Mouse (Mus musculus) lung, postnatal 0 days (tissue): ENCODE data around the gene Phf23. TPM values are rescaled to one million over a fixed set of nuclear protein-coding genes. Genes with fewer than 3 reads are reported as not detected.

Source experiments
- ATAC-seq: fragments of 200-750 bp; cut with Nextera tagmentation; 2 replicates; pipeline ENCODE4 v1.8.0; 2017; ENCODE audit warnings: moderate library complexity
- DNase-seq: peaks from one replicate; pipeline ENCODE4 v3.0.0-alpha.2; 2016; ENCODE audit warnings: low spot score
- H3K27ac ChIP-seq: fragments of 300-500 bp; sonication (generic); 2 replicates; pipeline ENCODE4 v1.5.1; 2014; ENCODE audit warnings: antibody characterized with exemption, mild to moderate bottlenecking, low read length, mixed read lengths
- H3K27me3 ChIP-seq: fragments of 300-500 bp; sonication (generic); replicated peaks from 2 replicates; pipeline ENCODE4 v1.6.1; 2014; ENCODE audit warnings: low read length, mixed read lengths; ENCODE audit not compliant: insufficient read depth
- H3K36me3 ChIP-seq: fragments of 300-500 bp; sonication (generic); 2 replicates; pipeline ENCODE4 v1.6.1; 2014; ENCODE audit warnings: low read length, mixed read lengths; ENCODE audit not compliant: insufficient read depth
- H3K4me1 ChIP-seq: fragments of 300-500 bp; sonication (generic); 2 replicates; pipeline ENCODE4 v1.6.1; 2014; ENCODE audit warnings: antibody characterized with exemption, low read depth, low read length, mixed read lengths; ENCODE audit not compliant: insufficient read depth
- H3K4me2 ChIP-seq: fragments of 300-500 bp; sonication (generic); replicated peaks from 2 replicates; pipeline ENCODE4 v1.6.1; 2014; ENCODE audit warnings: low read depth, mild to moderate bottlenecking, low read length, moderate library complexity, mixed read lengths
- H3K4me3 ChIP-seq: fragments of 300-500 bp; sonication (generic); 2 replicates; pipeline ENCODE4 v1.5.1; 2014; ENCODE audit warnings: low read depth, low read length
- H3K9ac ChIP-seq: fragments of 300-500 bp; sonication (generic); replicated peaks from 2 replicates; pipeline ENCODE4 v1.6.1; 2014; ENCODE audit warnings: low read depth, mild to moderate bottlenecking
- H3K9me3 ChIP-seq: fragments of 300-500 bp; sonication (generic); 2 replicates; pipeline ENCODE4 v1.6.1; 2016; ENCODE audit warnings: low read length, mixed read lengths
- CTCF ChIP-seq: IDR thresholded peaks from 2 replicates; pipeline ENCODE4 v1.5.1; 2016; ENCODE audit warnings: antibody characterized with exemption, mild to moderate bottlenecking
- EP300 ChIP-seq: IDR thresholded peaks from 2 replicates; pipeline ENCODE4 v1.6.1; 2016; ENCODE audit warnings: antibody characterized with exemption, mild to moderate bottlenecking, control low read depth
- WGBS: fragments of 180-500 bp; shearing (Covaris S2); extraction: QIAGEN DNeasy Blood & Tissue Kit; methylation state at CpG from one replicate; pipeline ENCODE4 v1.1.7; 2014; 5-methylcytosine and 5-hydroxymethylcytosine counted together
- polyA plus RNA-seq: library from polyadenylated mRNA; unstranded; fragments of >200 nt; fragmentation: Nextera tagmentation; extraction: Ambion mirVana; gene quantifications from 2 replicates; pipeline ENCODE4 v1.2.1, GENCODE M21; 2015

Phf23 gene
- 57.5 and 61.3 TPM in 2 replicates for polyA plus RNA-seq

DNA sequence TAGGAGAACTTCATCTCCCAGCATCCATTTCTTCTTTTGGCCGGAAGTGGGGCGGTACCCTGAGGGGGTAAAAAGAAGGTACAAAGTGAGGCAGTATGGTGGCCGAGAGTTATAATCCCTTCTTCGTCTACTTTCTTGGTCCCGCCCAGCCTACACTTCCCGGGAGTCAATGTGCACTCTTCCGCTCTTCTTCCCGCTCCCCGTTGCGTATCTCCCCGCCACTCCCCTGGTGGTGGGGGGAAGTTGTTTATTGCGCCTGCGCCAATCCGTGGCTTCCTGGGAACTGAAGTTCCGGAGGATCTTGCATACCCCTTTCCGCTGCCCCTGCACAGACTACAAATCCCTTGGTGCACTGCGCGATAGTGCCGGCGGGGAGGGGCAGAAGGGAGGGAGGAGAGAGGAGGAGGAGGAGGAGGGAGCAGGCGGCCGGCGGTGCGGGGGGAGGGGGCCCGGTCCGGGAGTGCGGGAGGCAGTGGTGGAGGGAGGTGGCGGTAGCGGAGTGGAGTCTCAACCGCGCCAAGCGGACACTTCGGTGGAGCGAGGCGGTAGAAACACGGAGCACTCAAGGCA, at the start of gene Phf23:
Gene Phf23, plus strand, starts transcription at position 387 of the 570 bp plus-strand sequence.
- Histone ChIP-seq H3K9me3 (no peaks in the 10 kb centered on the region), H3K4me2 (peak within 1 kb of the TSS; percentile 68), H3K4me1 (peaks cover 12% of the 10 kb centered on the region; the same call in 1 of the 2 replicates), H3K9ac (peak within 1 kb of the TSS; percentile 93), H3K4me3 (peak within 1 kb of the TSS; percentile 87), H3K36me3 (peaks cover 23% of the 10 kb centered on the region; the same call in 1 of the 2 replicates), H3K27me3 (no peaks in the 10 kb centered on the region), H3K27ac (peak within 1 kb of the TSS; percentile 98)
- peak; percentile 100 for DNase-seq
- peak; percentile 68; the same call in 1 of the 2 replicates for TF ChIP-seq EP300
- peak; percentile 69 for TF ChIP-seq CTCF
- ATAC-seq = peak; percentile 74
- under 1% methylated on average over 36 of the region's 36 CpGs for WGBS

DNA sequence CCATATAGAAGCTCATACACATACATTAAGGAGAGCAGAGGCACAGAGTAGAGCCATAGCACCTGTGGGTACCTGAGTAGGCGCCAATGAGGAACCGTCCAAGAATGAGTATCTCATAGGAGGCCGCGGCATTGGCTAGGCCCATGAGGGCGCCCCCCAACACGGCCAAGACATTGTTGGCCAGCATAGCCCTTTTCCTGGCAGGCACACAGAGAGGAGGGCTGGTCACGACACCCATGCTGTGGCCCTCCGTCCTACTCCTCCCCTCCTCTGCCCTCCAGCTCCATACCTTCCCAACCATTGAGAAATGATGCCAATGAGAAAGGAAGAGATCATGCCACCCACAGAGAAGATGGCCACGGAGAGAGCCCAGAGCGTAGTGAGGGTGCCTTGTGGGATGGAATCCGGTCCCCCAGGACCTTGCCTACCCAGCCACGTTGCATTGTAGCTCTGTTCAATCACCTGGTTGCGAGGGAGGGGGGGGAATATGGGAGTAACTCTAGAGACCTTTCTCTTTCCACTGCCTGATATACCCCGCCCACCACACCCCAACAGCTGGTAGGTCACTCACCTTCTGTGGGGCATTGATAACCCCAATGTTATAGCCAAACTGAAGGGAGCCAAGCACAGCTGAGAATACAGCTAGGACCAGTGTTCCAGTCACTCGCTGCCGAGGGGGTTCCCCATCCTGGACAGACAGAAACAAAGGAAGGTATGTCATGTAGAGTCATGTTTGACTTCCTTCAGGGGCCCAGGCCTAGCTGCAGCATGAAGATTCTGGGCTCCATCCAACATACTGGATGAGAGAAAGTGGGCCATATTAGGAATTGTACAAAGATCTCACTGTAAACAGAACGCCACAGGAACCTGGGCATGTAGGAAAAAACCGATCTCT, 49.3 kb upstream of the Phf23 start:
- no peak for DNase-seq
- TF ChIP-seq EP300 (no peak), CTCF (no peak)
- no peak overlapping the region for H3K9ac ChIP-seq
- no peaks in the 10 kb centered on the region for H3K4me1 ChIP-seq
- no peaks in the 10 kb centered on the region for H3K27me3 ChIP-seq
- WGBS = 88% methylated on average over 18 of the region's 18 CpGs
- no peaks in the 10 kb centered on the region for H3K9me3 ChIP-seq
- no peak overlapping the region for H3K4me3 ChIP-seq
- no peaks in the 10 kb centered on the region for H3K36me3 ChIP-seq
- ATAC-seq = no peak
- H3K4me2 ChIP-seq = no peak overlapping the region
- H3K27ac ChIP-seq = no peak overlapping the region

DNA sequence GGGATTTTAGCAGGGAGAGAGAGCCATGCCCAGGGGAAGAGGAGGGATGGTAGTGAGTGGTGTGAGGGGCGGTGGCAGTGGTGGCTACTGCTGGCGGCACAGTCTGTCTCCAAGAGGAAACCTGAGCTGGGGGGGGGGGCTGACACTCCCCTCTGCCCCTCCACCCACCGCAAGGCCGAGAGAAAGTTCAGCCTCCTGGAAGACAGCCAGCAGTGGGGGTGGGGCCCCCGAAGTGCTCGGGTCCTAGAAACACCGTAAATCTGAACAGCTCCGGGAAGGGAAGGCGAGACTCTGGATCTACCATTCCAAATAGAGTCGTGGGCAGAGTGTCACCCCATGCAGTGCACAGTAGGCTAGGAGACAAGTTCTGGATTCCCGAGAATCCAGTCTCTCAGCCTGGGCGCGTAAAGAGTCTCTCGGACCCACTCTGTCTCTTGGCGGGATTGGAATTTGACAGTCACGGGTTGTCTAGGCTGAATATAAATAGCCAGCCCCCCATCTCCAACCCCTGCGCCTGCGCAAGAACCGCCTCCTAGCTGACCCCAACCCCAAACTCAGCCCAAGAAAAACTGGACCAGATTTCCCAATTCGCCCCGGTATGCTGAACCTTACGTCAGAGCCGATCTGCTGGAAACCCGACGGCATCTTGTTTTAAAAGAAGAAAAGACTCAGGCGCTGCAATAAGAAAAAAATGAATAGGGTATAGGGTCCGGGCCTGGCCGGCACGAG, 48.1 kb upstream of the Phf23 start:
- H3K36me3 ChIP-seq = no peaks in the 10 kb centered on the region
- H3K27me3 ChIP-seq = no peaks in the 10 kb centered on the region
- DNase-seq (peak; percentile 52), ATAC-seq (peak; percentile 14)
- no peaks in the 10 kb centered on the region for H3K4me1 ChIP-seq
- peak overlapping the region; percentile 39 for H3K4me3 ChIP-seq
- peak overlapping the region; percentile 60 for H3K4me2 ChIP-seq
- WGBS = 4% methylated on average over 28 of the region's 29 CpGs
- H3K27ac ChIP-seq = no peak overlapping the region; the same call in 1 of the 2 replicates
- H3K9me3 ChIP-seq = no peaks in the 10 kb centered on the region
- TF ChIP-seq EP300 (no peak), CTCF (no peak)
- H3K9ac ChIP-seq = no peak overlapping the region

DNA sequence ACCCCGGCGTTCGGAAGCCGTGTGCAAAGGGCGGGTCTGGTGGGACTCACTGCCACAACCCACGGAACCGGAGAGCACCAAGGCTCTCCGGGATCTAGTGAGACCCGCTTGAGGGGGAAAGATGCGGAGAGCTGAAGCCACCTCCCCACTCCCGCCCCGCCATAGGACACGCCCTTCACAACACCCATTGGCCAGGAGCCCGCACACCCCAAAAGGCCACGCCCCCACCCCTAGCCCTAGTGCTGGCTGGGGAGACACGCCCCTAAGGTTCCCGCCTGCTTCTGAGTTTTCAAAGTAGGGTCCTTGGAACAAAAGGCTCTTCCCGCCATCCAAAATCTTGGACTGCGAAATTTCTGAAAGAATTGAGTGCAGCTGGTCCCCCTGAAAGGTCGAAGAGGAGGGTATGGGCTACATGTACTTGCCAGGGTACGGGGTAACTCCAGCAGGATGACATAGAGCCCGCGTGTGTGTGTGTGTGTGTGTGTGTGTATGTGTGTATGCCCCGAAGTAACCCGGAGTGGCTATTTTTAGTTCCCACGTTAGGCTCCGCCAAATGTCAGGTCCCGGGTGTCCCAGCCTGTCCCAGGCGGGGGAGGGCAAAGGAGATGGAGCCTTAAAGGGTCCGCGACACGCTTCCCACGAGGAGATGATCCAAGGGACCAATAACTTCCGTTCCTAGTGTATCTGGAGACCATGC, 47.4 kb upstream of the Phf23 start, which contains the start of gene Slc2a4:
Gene Slc2a4, minus strand, starts transcription at position 123 of the 697 bp plus-strand sequence.
- DNase-seq = peak; percentile 96
- ATAC-seq = peak; percentile 94
- no peaks in the 10 kb centered on the region for H3K36me3 ChIP-seq
- peak within 1 kb of the TSS; percentile 2 for H3K27ac ChIP-seq
- H3K4me1 ChIP-seq = no peaks in the 10 kb centered on the region
- H3K9me3 ChIP-seq = no peaks in the 10 kb centered on the region
- H3K9ac ChIP-seq = no peak within 1 kb of the TSS
- WGBS = under 1% methylated on average over 34 of the region's 34 CpGs
- H3K4me3 ChIP-seq = peak within 1 kb of the TSS; percentile 39
- peak within 1 kb of the TSS; percentile 60 for H3K4me2 ChIP-seq
- H3K27me3 ChIP-seq = no peaks in the 10 kb centered on the region
- no peak for TF ChIP-seq CTCF
- TF ChIP-seq EP300 = no peak

GRCm38 (mm10) chr11:69948763-69949150, 46.8 kb upstream of the Phf23 start:
- Histone ChIP-seq H3K9ac (no peak overlapping the region), H3K4me3 (peak overlapping the region; percentile 39), H3K36me3 (no peaks in the 10 kb centered on the region), H3K4me2 (peak overlapping the region; percentile 60), H3K27me3 (no peaks in the 10 kb centered on the region), H3K27ac (peak overlapping the region; percentile 2; the same call in 1 of the 2 replicates), H3K9me3 (no peaks in the 10 kb centered on the region), H3K4me1 (no peaks in the 10 kb centered on the region)
- ATAC-seq = peak; percentile 67
- TF ChIP-seq CTCF (peak; percentile 95), EP300 (no peak)
- WGBS = 0% methylated on average over 12 of the region's 14 CpGs
- DNase-seq = peak; percentile 96
